Mouse (Mus musculus) myocyte (in vitro differentiated cells): Measurements from ENCODE around the gene Gm20671. TPM values are rescaled to one million over a fixed set of nuclear protein-coding genes. Genes with fewer than 3 reads are reported as not detected.

ENCODE experiments used
- H3K27me3 ChIP-seq: one replicate; pipeline ENCODE4 v1.6.1; 2011; ENCODE audit not compliant: control insufficient read depth, insufficient read depth, insufficient read length
- H3K36me3 ChIP-seq: one replicate; pipeline ENCODE4 v1.6.1; 2011; ENCODE audit not compliant: control insufficient read depth, insufficient read depth
- H3K4me2 ChIP-seq: one replicate; pipeline ENCODE4 v1.6.1; 2011; ENCODE audit warnings: low read depth, control low read depth
- H3K4me3 ChIP-seq: one replicate; pipeline ENCODE4 v1.5.1; 2011; ENCODE audit warnings: mild to moderate bottlenecking, control low read depth, moderate library complexity
- H3K79me2 ChIP-seq: one replicate; pipeline ENCODE4 v1.6.1; 2011; ENCODE audit not compliant: control insufficient read depth, insufficient read depth
- H3ac ChIP-seq: one replicate; pipeline ENCODE4 v1.6.1; 2011; ENCODE audit not compliant: control insufficient read depth, insufficient read length
- CEBPB ChIP-seq: IDR thresholded peaks from 2 replicates; pipeline ENCODE4 v1.6.1; 2011; ENCODE audit warnings: mild to moderate bottlenecking, moderate library complexity; ENCODE audit not compliant: poor library complexity, insufficient read depth, severe bottlenecking
- E2F4 ChIP-seq: IDR thresholded peaks from one replicate; pipeline ENCODE4 v1.6.1; 2011; ENCODE audit warnings: mild to moderate bottlenecking, control low read depth, moderate library complexity; ENCODE audit not compliant: insufficient read depth
- MAX ChIP-seq: IDR thresholded peaks from one replicate; pipeline ENCODE4 v1.6.1; 2011; ENCODE audit warnings: low read depth, mild to moderate bottlenecking, control low read depth
- MYOD1 ChIP-seq, 3 experiments: IDR thresholded peaks; one replicate each; pipeline ENCODE4 v1.6.1; 2011; ENCODE audit warnings: control low read depth in 2 of 3, low read depth in 2 of 3, mild to moderate bottlenecking in 2 of 3, moderate library complexity in 1 of 3; ENCODE audit not compliant: insufficient read length in 2 of 3, control insufficient read depth in 1 of 3
- MYOG ChIP-seq, 3 experiments: IDR thresholded peaks; one replicate each; pipeline ENCODE4 v1.6.1; 2011; ENCODE audit warnings: control low read depth in 2 of 3, low read depth in 2 of 3, mild to moderate bottlenecking in 2 of 3; ENCODE audit not compliant: insufficient read length in 2 of 3, control insufficient read depth in 1 of 3, insufficient read depth in 1 of 3
- POLR2A ChIP-seq: IDR thresholded peaks from one replicate; pipeline ENCODE4 v1.6.1; 2011; ENCODE audit warnings: low read depth, mild to moderate bottlenecking, control low read depth, moderate library complexity; ENCODE audit not compliant: insufficient read length
- POLR2AphosphoS2 ChIP-seq: IDR thresholded peaks from one replicate; pipeline ENCODE4 v1.6.1; 2011; ENCODE audit warnings: low read depth, control low read depth; ENCODE audit not compliant: insufficient read length
- REST ChIP-seq: IDR thresholded peaks from one replicate; pipeline ENCODE4 v1.6.1; 2011; ENCODE audit warnings: mild to moderate bottlenecking, control low read depth, moderate library complexity; ENCODE audit not compliant: insufficient read depth, insufficient read length
- SRF ChIP-seq: IDR thresholded peaks from one replicate; pipeline ENCODE4 v1.6.1; 2011; ENCODE audit warnings: low read depth; ENCODE audit not compliant: control insufficient read depth, insufficient read length
- TCF12 ChIP-seq: IDR thresholded peaks from one replicate; pipeline ENCODE4 v1.6.1; 2011; ENCODE audit warnings: mild to moderate bottlenecking, control low read depth; ENCODE audit not compliant: poor library complexity, insufficient read depth, severe bottlenecking
- TCF3 ChIP-seq: IDR thresholded peaks from one replicate; pipeline ENCODE4 v1.6.1; 2011; ENCODE audit warnings: low read depth, control low read depth; ENCODE audit not compliant: insufficient read length
- USF1 ChIP-seq: IDR thresholded peaks from one replicate; pipeline ENCODE4 v1.6.1; 2011; ENCODE audit warnings: low read depth, mild to moderate bottlenecking, control low read depth, moderate library complexity
- polyA plus RNA-seq: library from polyadenylated mRNA; unstranded; fragments of >200 nt; fragmentation: generic; extraction: Trizol; gene quantifications from one replicate; pipeline ENCODE4 v1.2.1, GENCODE M21; 2012; ENCODE audit warnings: missing spikeins

Gene Gm20671
- polyA plus RNA-seq, 1 experiment: not detected

- Histone ChIP-seq H3K79me2 (no peaks in the 10 kb centered on the region), H3K4me2 (no peak overlapping the region), H3K36me3 (no peaks in the 10 kb centered on the region), H3K27me3 (no peaks in the 10 kb centered on the region), H3ac (no peak overlapping the region), H3K4me3 (no peak overlapping the region)
- no peak for TF ChIP-seq REST
- TF ChIP-seq MYOG (IDR thresholded peaks at IDR 0.05; ENCODE audit: control insufficient read depth in 1 of 3, insufficient read depth in 1 of 3, insufficient read length in 2 of 3, low read depth in 2 of 3): no peak
- TF ChIP-seq TCF12: no peak
- no peak for TF ChIP-seq TCF3
- no peak for TF ChIP-seq POLR2AphosphoS2
- TF ChIP-seq MAX: no peak
- no peak for TF ChIP-seq MYOD1 (IDR thresholded peaks at IDR 0.05; ENCODE audit: control insufficient read depth in 1 of 3, insufficient read length in 2 of 3, low read depth in 2 of 3)
- no peak for TF ChIP-seq USF1
- TF ChIP-seq POLR2A: no peak
- no peak for TF ChIP-seq CEBPB
- no peak for TF ChIP-seq SRF
- no peak for TF ChIP-seq E2F4
These were observed 109.2 kb downstream of the Gm20671 start for GRCm38 (mm10) chr5:32717726-32718125.

- Histone ChIP-seq H3K27me3 (no peaks in the 10 kb centered on the region), H3K36me3 (no peaks in the 10 kb centered on the region), H3K4me2 (peak overlapping the region; percentile 73), H3K4me3 (peak overlapping the region; percentile 43), H3ac (peak overlapping the region; percentile 78), H3K79me2 (no peaks in the 10 kb centered on the region)
- TF ChIP-seq E2F4: no peak
- TF ChIP-seq USF1: no peak
- TF ChIP-seq TCF12: no peak
- peak; percentile 64 for TF ChIP-seq POLR2AphosphoS2
- TF ChIP-seq REST: no peak
- TF ChIP-seq MYOD1 (IDR thresholded peaks at IDR 0.05; ENCODE audit: control insufficient read depth in 1 of 3, insufficient read length in 2 of 3, low read depth in 2 of 3): no peak
- no peak for TF ChIP-seq MAX
- TF ChIP-seq POLR2A: peak; percentile 73
- TF ChIP-seq TCF3: no peak
- TF ChIP-seq SRF: no peak
- TF ChIP-seq CEBPB: no peak
These were observed 113.0 kb downstream of the Gm20671 start for GRCm38 (mm10) chr5:32713703-32714467.

GRCm38 (mm10) chr5:32713042-32713702 is 113.7 kb downstream of the Gm20671 start:
- Histone ChIP-seq H3K4me2 (peak overlapping the region; percentile 73), H3K4me3 (peak overlapping the region; percentile 43), H3K36me3 (no peaks in the 10 kb centered on the region), H3K79me2 (no peaks in the 10 kb centered on the region), H3K27me3 (no peaks in the 10 kb centered on the region), H3ac (peak overlapping the region; percentile 78)
- no peak for TF ChIP-seq POLR2A

- H3K79me2 ChIP-seq: no peaks in the 10 kb centered on the region
- peak overlapping the region; percentile 43 for H3K4me3 ChIP-seq
- no peak for TF ChIP-seq POLR2A
- no peak for TF ChIP-seq POLR2AphosphoS2
- TF ChIP-seq MYOD1 (IDR thresholded peaks at IDR 0.05; ENCODE audit: control insufficient read depth in 1 of 3, insufficient read length in 2 of 3, low read depth in 2 of 3): no peak
- no peak for TF ChIP-seq MYOG (IDR thresholded peaks at IDR 0.05; ENCODE audit: control insufficient read depth in 1 of 3, insufficient read depth in 1 of 3, insufficient read length in 2 of 3, low read depth in 2 of 3)
- TF ChIP-seq SRF: no peak
- no peak for TF ChIP-seq TCF12
- no peak for TF ChIP-seq TCF3
- no peak for TF ChIP-seq E2F4
- no peak for TF ChIP-seq MAX
- TF ChIP-seq REST: no peak
- TF ChIP-seq CEBPB: no peak
- TF ChIP-seq USF1: no peak
- no peaks in the 10 kb centered on the region for H3K36me3 ChIP-seq
- H3ac ChIP-seq: no peak overlapping the region
- peak overlapping the region; percentile 73 for H3K4me2 ChIP-seq
- H3K27me3 ChIP-seq: no peaks in the 10 kb centered on the region
These were observed 114.5 kb downstream of the Gm20671 start for GRCm38 (mm10) chr5:32712221-32713041.
